Mouse (Mus musculus) right cerebral cortex, postnatal 36 days (tissue): ENCODE data around the gene Hnrnph1.

ENCODE experiments used
- DNase-seq, 2 experiments: peaks; one replicate each; pipeline ENCODE4 v3.0.0; 2022; ENCODE audit warnings: low spot score in 2 of 2, mixed read lengths in 1 of 2

Gene Hnrnph1

GRCm38 (mm10) chr11:50403367-50404014 is 26.7 kb downstream of the Hnrnph1 start:
- no peak for DNase-seq

GRCm38 (mm10) chr11:50407235-50407634 is 30.4 kb downstream of the Hnrnph1 start:
- DNase-seq = no peak

- no peak for DNase-seq
These were observed 38.9 kb downstream of the Hnrnph1 start for GRCm38 (mm10) chr11:50415563-50416241.

GRCm38 (mm10) chr11:50417856-50418255 is 41.1 kb downstream of the Hnrnph1 start:
- no peak for DNase-seq

- DNase-seq = no peak
These were observed 44.7 kb downstream of the Hnrnph1 start for GRCm38 (mm10) chr11:50421461-50421860.

- peak; percentile 64 to 69 for DNase-seq
These were observed 45.4 kb downstream of the Hnrnph1 start for GRCm38 (mm10) chr11:50421934-50422780.

GRCm38 (mm10) chr11:50426056-50426455 is 49.3 kb downstream of the Hnrnph1 start:
- DNase-seq = no peak

GRCm38 (mm10) chr11:50430277-50431133 is 53.7 kb downstream of the Hnrnph1 start, which contains the start of gene Rufy1:
TSS of gene Rufy1 (minus strand) at chr11:50431125.
- peak; percentile 54 to 69 for DNase-seq

- no peak for DNase-seq
These were observed 54.6 kb downstream of the Hnrnph1 start for GRCm38 (mm10) chr11:50431134-50432068.

- no peak for DNase-seq
These were observed 55.3 kb downstream of the Hnrnph1 start for GRCm38 (mm10) chr11:50432069-50432440.

GRCm38 (mm10) chr11:50432896-50433295 is 56.1 kb downstream of the Hnrnph1 start:
- DNase-seq = no peak
